Mouse (Mus musculus): ENCODE measurements around the gene Klk7. TPM values are rescaled to one million over a fixed set of nuclear protein-coding genes. Genes with fewer than 3 reads are reported as not detected.

The Klk7 gene
- polyA plus RNA-seq (2015; fragmentation: Nextera tagmentation; extraction: Ambion mirVana), result not detected in 2 replicates

DNA sequence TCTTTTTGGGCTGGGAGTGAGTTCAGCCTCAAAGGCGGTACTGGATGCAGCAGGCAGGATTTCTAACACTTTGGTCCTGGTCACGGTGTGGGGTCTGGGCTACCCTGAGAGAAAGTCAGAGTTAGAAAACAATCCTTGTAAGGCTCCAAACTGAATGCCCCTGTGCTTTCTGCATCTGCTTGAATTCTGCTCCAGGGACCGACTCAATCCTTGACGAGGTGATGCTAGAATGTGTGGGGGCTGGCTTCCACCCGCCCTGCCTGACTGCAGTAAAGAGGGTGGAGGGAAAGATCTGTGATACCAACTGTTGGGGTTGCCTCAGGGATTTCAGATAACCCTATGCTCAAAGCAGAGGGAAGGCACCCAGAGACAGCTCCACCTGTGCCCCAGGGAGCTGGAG lies at the start of gene Klk7:
Gene Klk7, plus strand, starts transcription at position 301 of the 400 bp plus-strand sequence.
- Histone ChIP-seq H3K27ac (no peak within 1 kb of the TSS), H3K27me3 (replicated peaks) (no peaks in the 10 kb centered on the region), H3K9me3 (no peaks in the 10 kb centered on the region), H3K4me3 (no peak within 1 kb of the TSS), H3K36me3 (replicated peaks) (no peaks in the 10 kb centered on the region), H3K4me2 (no peak within 1 kb of the TSS), H3K4me1 (no peaks in the 10 kb centered on the region), H3K9ac (no peak within 1 kb of the TSS)
- WGBS, result 56% methylated on average over 5 of the region's 5 CpGs
- ATAC-seq (replicated peaks), result no peak

DNA sequence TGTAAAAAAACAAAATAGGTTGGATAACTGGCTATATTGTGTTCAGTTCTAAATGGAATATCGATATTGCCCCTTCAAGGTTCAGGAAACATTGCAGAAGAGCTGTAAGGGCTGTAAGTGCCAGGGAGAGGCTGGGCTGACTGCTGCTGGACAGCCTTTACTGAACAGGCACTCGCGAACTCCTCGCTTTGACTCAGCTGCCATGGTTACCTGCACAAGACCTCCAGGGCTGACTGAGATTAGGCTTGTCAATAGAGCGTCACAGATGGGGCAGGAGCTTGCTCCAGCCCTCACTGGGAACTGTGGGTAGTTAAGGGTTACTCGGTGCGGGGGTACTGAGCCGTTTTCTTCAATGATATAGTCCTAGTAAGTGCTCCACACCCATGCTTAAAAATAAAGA lies 44.6 kb upstream of the Klk7 start:
- H3K27me3 ChIP-seq (replicated peaks), result no peaks in the 10 kb centered on the region
- no peak overlapping the region for H3K27ac ChIP-seq
- H3K36me3 ChIP-seq (replicated peaks), result no peaks in the 10 kb centered on the region
- H3K9ac ChIP-seq, result no peak overlapping the region
- no peak overlapping the region for H3K4me2 ChIP-seq
- ATAC-seq (replicated peaks), result peak; percentile 66
- 22% methylated on average over 8 of the region's 8 CpGs for WGBS
- H3K4me1 ChIP-seq, result no peaks in the 10 kb centered on the region; the same call in 1 of the 2 replicates
- H3K9me3 ChIP-seq, result no peaks in the 10 kb centered on the region
- H3K4me3 ChIP-seq, result no peak overlapping the region

DNA sequence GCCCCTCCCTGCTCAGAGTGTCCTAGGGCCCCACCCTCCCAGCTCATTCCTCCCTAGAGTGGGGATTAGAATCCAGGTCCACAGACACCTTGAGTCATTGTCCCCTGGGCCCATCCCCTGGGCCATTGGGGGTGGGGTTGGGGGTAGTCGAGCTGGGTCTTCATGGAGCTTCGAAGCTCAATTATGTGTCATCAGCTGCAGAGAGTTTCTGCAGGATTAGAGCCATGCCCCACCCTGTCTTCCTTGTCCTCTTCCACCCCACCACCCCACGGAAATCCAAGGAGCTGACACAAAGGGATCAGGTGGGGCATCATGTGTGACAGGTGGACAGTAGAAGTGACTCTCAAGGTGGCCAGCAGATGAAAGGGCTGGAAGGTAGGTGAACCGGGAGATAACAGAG lies 42.5 kb upstream of the Klk7 start, which contains the start of gene Klk12:
Gene Klk12, plus strand, starts transcription at position 301 of the 400 bp plus-strand sequence.
- Histone ChIP-seq H3K4me3 (no peak within 1 kb of the TSS), H3K4me2 (no peak within 1 kb of the TSS), H3K27me3 (replicated peaks) (no peaks in the 10 kb centered on the region), H3K27ac (no peak within 1 kb of the TSS), H3K9me3 (no peaks in the 10 kb centered on the region), H3K36me3 (replicated peaks) (no peaks in the 10 kb centered on the region), H3K4me1 (no peaks in the 10 kb centered on the region; the same call in 1 of the 2 replicates), H3K9ac (no peak within 1 kb of the TSS)
- 74% methylated on average over 4 of the region's 4 CpGs for WGBS
- no peak for ATAC-seq (replicated peaks)

DNA sequence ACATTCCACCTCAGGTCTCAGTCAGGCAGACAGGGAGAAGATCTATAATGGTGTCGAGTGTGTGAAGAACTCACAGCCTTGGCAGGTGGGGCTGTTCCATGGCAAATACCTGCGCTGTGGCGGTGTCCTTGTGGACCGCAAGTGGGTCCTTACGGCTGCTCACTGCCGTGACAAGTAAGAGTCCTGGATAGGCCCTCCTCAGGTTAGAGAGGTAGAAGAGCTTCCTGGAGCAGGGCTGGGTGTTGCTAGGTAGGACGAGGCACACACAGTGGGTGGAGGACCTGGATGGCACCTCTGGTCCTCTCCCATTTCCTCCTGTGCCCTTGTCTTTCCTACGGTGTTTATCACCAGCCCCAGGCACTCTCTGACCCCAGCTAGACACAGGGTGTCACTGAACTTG lies 41.5 kb upstream of the Klk7 start:
- H3K36me3 ChIP-seq (replicated peaks), result no peaks in the 10 kb centered on the region
- WGBS, result 93% methylated on average over 8 of the region's 8 CpGs
- no peak for ATAC-seq (replicated peaks)
- H3K27me3 ChIP-seq (replicated peaks), result no peaks in the 10 kb centered on the region
- no peak overlapping the region for H3K4me3 ChIP-seq
- no peak overlapping the region for H3K4me2 ChIP-seq
- H3K27ac ChIP-seq, result no peak overlapping the region
- no peaks in the 10 kb centered on the region; the same call in 1 of the 2 replicates for H3K4me1 ChIP-seq
- H3K9ac ChIP-seq, result no peak overlapping the region
- H3K9me3 ChIP-seq, result no peaks in the 10 kb centered on the region

DNA sequence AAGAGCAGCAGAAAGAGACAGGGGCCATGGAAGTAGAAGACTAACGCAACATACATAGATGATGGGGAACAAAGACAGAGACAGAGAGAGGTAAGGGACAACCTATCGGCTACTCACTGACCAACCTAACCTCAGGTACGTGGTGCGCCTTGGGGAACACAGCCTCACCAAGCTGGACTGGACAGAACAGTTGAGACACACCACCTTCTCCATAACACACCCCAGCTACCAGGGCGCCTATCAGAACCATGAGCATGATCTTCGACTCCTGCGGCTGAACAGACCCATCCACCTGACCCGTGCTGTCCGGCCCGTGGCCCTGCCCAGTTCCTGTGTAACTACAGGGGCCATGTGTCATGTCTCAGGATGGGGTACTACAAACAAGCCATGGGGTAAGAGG lies 40.4 kb upstream of the Klk7 start:
- H3K4me1 ChIP-seq, result no peaks in the 10 kb centered on the region; the same call in 1 of the 2 replicates
- no peak for ATAC-seq (replicated peaks)
- H3K9ac ChIP-seq, result no peak overlapping the region
- H3K4me3 ChIP-seq, result no peak overlapping the region
- no peak overlapping the region for H3K4me2 ChIP-seq
- H3K36me3 ChIP-seq (replicated peaks), result no peaks in the 10 kb centered on the region
- no peaks in the 10 kb centered on the region for H3K9me3 ChIP-seq
- no peak overlapping the region for H3K27ac ChIP-seq
- H3K27me3 ChIP-seq (replicated peaks), result no peaks in the 10 kb centered on the region
- 96% methylated on average over 10 of the region's 10 CpGs for WGBS

DNA sequence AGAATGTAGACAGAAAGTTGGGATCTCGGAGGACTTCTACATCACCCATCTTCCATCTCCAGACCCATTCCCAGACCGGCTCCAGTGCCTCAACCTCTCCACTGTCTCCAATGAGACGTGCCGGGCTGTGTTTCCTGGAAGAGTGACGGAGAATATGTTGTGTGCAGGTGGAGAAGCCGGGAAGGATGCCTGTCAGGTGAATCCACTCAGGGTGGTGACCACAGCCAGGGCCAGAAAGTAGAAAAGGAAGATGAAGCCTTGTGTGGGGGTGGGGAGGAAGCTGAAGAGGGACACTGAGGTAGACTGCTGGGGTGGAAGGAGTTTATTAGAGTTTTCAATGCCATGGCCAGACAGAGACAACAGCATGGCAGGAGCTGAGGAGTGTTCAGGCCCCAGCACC lies 39.2 kb upstream of the Klk7 start:
- no peaks in the 10 kb centered on the region for H3K27me3 ChIP-seq (replicated peaks)
- H3K4me2 ChIP-seq, result no peak overlapping the region
- H3K36me3 ChIP-seq (replicated peaks), result no peaks in the 10 kb centered on the region
- no peaks in the 10 kb centered on the region for H3K9me3 ChIP-seq
- H3K4me1 ChIP-seq, result no peaks in the 10 kb centered on the region
- no peak for ATAC-seq (replicated peaks)
- 91% methylated on average over 6 of the region's 6 CpGs for WGBS
- no peak overlapping the region for H3K9ac ChIP-seq
- H3K27ac ChIP-seq, result no peak overlapping the region
- no peak overlapping the region for H3K4me3 ChIP-seq

DNA sequence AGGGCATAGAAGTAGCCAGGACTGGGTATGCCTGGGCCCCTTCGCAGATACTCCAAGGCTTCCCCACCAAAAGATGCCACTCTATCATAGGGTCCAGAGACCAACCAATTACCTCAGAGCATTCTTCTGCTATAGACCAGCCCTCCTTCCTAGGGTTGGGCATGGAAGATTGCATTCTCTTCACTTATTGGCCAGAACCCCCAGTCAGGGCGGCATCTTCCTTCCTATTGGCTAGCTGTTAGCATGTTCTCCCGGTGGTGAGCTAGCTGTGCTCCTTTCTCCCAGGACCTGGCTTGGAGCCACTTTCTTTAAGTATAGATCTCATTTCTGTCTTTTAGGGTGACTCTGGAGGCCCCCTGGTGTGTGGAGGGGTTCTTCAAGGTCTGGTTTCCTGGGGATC lies 38.2 kb upstream of the Klk7 start:
- H3K4me1 ChIP-seq, result no peaks in the 10 kb centered on the region
- no peaks in the 10 kb centered on the region for H3K9me3 ChIP-seq
- no peak overlapping the region for H3K9ac ChIP-seq
- H3K36me3 ChIP-seq (replicated peaks), result no peaks in the 10 kb centered on the region
- no peak overlapping the region for H3K4me2 ChIP-seq
- 78% methylated on average over 3 of the region's 3 CpGs for WGBS
- no peak overlapping the region for H3K27ac ChIP-seq
- no peaks in the 10 kb centered on the region for H3K27me3 ChIP-seq (replicated peaks)
- ATAC-seq (replicated peaks), result no peak
- no peak overlapping the region for H3K4me3 ChIP-seq

DNA sequence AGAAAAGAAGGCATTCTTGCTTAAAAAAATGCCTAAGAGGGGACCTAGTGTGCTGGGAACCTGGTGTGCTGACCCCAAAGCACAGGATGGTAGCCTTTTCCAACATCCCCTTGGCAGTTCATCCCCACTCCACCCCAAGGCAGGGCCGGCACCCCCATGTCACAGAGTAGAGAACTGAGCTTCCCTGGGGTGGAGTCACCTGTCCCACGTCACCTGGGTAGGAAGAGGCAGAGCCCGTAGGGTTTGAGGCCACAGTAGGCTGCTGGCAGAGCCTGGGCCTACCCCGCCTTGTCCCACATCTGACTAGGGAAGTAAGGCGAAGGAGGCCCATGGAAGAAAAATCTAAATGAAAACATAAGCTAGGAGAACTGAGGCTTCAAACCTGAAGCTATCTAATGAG lies 36.7 kb upstream of the Klk7 start, which contains the start of gene Klk11:
Gene Klk11, plus strand, starts transcription at position 241 of the 400 bp plus-strand sequence.
- Histone ChIP-seq H3K36me3 (replicated peaks) (no peaks in the 10 kb centered on the region), H3K9me3 (no peaks in the 10 kb centered on the region), H3K9ac (no peak within 1 kb of the TSS), H3K4me1 (no peaks in the 10 kb centered on the region), H3K4me3 (no peak within 1 kb of the TSS), H3K27ac (no peak within 1 kb of the TSS), H3K27me3 (replicated peaks) (no peaks in the 10 kb centered on the region), H3K4me2 (no peak within 1 kb of the TSS)
- ATAC-seq (replicated peaks), result no peak
- WGBS, result 86% methylated on average over 5 of the region's 5 CpGs

DNA sequence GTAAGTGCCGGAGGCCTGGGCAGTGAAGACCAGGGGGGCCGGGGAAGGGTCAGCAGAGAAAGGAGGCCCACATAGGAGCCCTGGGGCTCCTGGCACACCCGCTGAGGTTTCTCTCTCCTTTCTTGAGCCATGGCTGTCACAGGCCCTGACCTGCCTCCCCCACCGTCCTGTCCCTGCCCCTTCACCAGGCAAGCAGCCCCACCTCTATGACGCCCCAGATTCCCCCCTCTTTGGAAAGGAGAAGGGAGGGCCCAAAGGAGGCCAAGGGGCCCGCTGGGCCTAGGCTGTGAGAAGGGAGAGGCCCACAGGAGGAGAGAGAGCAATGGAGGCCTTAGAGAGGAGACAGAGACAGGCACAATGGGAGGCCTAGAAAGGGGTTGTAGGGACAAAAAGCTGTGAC lies 36.3 kb upstream of the Klk7 start:
- Histone ChIP-seq H3K4me2 (no peak overlapping the region), H3K9me3 (no peaks in the 10 kb centered on the region), H3K4me3 (no peak overlapping the region), H3K9ac (no peak overlapping the region), H3K27ac (no peak overlapping the region), H3K27me3 (replicated peaks) (no peaks in the 10 kb centered on the region), H3K36me3 (replicated peaks) (no peaks in the 10 kb centered on the region), H3K4me1 (no peaks in the 10 kb centered on the region)
- ATAC-seq (replicated peaks), result no peak; the same call in 1 of the 2 replicates
- 40% methylated on average over 6 of the region's 6 CpGs for WGBS

DNA sequence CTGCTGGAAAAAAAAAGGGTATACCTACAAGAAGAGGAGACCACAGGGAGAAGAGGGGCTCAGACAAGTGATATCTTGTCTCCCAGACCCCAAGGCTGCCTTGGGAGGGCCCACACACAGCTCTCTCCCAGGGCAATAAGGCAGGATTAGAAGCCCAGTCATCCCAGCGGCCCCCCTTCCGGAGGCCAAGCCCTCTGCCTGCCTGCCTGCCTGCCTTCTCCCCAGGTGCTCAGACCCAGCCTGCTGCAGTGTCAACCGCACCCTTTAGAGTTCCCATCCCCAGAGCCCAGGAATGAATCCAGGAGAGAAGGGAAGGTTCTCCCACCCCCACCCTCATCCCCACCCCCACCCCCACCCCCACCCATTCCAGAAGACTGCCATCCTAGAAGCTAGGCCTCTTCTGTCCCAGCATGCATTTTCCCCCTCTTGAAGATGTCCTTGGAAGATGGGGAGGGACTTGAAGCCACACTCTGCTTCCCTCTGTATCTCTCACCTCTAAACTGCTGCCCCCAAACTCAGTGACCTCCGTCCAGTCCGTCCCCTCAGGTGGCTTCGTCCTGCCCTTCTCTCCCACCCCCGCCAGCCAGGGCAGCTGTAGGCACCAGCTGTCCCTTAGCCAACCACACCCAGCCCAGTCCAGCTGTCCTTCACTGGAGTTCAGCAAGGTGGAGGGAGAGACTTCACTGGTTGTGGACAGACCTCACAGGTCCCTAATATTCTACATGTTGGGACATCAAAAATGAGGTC lies 35.6 kb upstream of the Klk7 start:
- Histone ChIP-seq H3K9ac (no peak overlapping the region), H3K27ac (no peak overlapping the region), H3K9me3 (no peaks in the 10 kb centered on the region), H3K4me3 (no peak overlapping the region), H3K4me2 (no peak overlapping the region), H3K27me3 (replicated peaks) (no peaks in the 10 kb centered on the region), H3K4me1 (no peaks in the 10 kb centered on the region), H3K36me3 (replicated peaks) (no peaks in the 10 kb centered on the region)
- WGBS, result 48% methylated on average over 7 of the region's 7 CpGs
- ATAC-seq (replicated peaks), result no peak

DNA sequence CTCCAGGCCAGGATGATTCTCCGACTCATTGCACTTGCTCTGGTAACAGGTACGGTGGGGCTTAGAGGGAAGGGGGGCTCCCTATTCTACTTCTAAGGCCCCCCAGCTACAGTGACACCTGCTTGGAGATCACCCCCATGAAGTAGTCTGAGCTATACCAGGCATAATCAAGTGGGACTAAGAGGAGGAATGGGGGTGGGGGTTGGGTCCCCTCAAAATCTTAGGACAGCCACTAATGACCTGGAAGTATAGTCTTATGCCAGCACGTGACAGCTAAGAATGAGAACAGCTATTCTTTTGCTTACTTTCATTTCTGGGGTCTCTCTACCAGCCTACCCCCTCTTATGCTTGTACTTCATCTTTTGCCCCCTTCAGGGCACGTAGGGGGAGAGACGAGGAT lies 34.6 kb upstream of the Klk7 start:
- no peak for ATAC-seq (replicated peaks)
- no peak overlapping the region for H3K4me2 ChIP-seq
- WGBS, result 88% methylated on average over 5 of the region's 5 CpGs
- no peaks in the 10 kb centered on the region for H3K9me3 ChIP-seq
- H3K36me3 ChIP-seq (replicated peaks), result no peaks in the 10 kb centered on the region
- H3K4me1 ChIP-seq, result no peaks in the 10 kb centered on the region
- no peak overlapping the region for H3K9ac ChIP-seq
- H3K4me3 ChIP-seq, result no peak overlapping the region
- no peaks in the 10 kb centered on the region for H3K27me3 ChIP-seq (replicated peaks)
- H3K27ac ChIP-seq, result no peak overlapping the region

DNA sequence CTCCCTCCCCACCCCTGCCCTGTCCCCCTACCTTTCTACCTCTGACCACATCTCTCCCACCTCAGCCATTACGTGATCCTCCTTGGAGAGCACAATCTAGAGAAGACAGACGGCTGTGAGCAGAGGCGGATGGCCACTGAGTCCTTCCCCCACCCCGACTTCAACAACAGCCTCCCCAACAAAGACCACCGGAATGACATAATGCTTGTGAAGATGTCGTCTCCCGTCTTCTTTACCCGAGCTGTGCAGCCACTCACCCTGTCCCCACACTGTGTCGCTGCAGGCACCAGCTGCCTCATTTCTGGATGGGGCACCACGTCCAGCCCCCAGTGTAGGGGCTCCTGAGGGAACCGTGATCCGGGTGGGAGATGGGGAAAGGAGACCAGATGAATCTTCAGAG lies 33.7 kb upstream of the Klk7 start:
- Histone ChIP-seq H3K4me1 (peaks cover 2% of the 10 kb centered on the region; the same call in 1 of the 2 replicates), H3K4me3 (no peak overlapping the region), H3K4me2 (no peak overlapping the region), H3K27me3 (replicated peaks) (no peaks in the 10 kb centered on the region), H3K36me3 (replicated peaks) (no peaks in the 10 kb centered on the region), H3K27ac (no peak overlapping the region), H3K9ac (no peak overlapping the region), H3K9me3 (no peaks in the 10 kb centered on the region)
- ATAC-seq (replicated peaks), result no peak
- WGBS, result 91% methylated on average over 12 of the region's 12 CpGs

Data from midbrain, embryonic 15.5 days (tissue).